1 mouse cellular context compared by ENCODE assay signal in genomic region chr11:93929106-93929505, GRCm38 (mm10).
TF ChIP-seq lines count a peak whose summit lies in the region.

No protein-coding gene starts in this region.

TF ChIP-seq in CH12.LX, 34 proteins besides CTCF, POLR2A, EP300 and RAD21:
- TF ChIP-seq NELFE (IDR thresholded peaks at IDR 0.05; ENCODE audit: low read depth, low read length) (no peak), SMC3 (IDR thresholded peaks at IDR 0.05; ENCODE audit: low read depth, low read length) (peak; percentile 6; the same call in 1 of the 2 replicates)
TF ChIP-seq in CH12.LX: peak in this region for 1.
